Mouse (Mus musculus) frontal cortex, postnatal 36 days (tissue): ENCODE results near the gene Ogfr.

ENCODE experiments used
- DNase-seq, 2 experiments: peaks; one replicate each; pipeline ENCODE4 v3.0.0; 2022; ENCODE audit warnings: low spot score in 2 of 2

The Ogfr gene

DNA sequence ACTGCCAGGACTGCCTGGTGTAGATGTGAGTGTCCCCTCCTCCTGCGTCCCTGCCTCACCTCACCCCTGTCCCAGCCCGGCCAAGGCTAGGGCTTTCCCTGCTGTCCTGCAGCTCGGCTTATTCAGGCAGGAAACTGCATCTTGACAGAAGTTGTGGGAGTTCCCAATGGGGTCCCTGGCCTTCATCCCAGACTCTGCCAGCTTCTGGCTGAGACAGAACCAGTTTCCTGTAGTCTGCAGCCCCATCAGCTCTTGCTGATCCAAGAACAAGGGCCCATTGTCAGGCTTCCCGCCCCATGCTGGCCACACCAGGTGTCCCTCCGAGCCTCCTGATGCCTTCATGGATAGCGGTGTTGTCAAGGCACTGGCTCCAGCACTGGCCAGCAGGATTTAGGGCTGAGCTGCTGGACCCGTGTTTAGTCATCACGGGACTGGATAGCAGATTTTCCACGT, 11.6 kb downstream of the Ogfr start:
- DNase-seq = no peak

DNA sequence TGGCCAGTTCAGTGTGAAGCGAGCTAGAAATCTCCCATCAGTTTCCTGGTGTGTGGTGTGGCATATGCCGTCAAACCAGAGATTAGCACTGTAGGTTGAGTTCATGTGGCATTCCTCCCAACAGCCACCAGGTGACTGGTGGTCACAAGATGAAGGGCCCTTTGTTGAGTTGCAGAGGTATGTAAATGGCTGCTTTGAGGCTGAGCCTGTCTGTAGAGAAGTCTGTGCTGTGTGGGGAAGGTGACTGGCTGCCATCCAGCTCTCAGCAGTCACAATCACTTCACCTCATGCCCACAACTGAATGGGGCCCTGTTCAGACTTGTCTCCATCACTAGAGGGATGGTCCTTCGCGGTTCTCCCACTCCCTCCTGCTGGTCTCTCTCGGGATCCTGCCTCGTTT, 15.7 kb downstream of the Ogfr start:
- no peak for DNase-seq

DNA sequence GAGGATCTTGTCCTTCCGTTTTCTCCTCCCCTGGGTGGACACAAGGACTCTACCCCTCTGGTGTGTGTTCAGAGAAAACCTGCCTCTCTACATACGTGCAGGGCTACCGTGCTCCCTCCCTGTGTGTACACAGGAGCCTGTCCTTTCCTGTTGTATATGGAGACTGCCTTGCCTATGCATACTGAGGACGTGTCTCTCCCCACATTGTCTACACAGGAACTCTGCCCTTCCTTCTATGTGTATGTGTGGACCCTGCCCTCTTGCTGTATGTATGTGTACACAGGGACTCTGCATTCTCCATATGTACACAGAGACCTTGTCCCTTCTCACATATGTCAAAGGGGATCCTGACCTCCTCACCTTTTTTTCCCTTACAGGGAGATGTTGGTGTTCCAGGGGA, 21.2 kb downstream of the Ogfr start:
- no peak for DNase-seq

DNA sequence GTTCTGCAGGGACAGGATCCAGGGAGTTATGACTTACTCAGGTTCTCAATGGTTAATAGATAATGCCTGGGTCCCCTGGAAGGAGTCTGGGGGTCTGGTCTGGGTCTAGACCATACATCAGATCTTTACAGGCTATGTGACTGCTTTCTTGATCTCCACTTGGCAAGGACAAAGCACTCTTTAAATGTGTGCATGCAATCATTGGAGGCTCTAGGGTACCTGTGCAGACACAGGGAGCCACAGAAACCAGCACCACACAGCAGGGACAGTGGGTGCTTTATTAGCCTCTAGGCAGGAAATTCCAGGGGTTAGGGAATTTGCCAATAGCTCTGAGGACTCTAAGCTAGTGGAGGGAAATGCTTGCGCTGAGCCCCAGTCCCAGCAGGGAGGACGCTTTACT, 22.8 kb downstream of the Ogfr start:
- DNase-seq = no peak

DNA sequence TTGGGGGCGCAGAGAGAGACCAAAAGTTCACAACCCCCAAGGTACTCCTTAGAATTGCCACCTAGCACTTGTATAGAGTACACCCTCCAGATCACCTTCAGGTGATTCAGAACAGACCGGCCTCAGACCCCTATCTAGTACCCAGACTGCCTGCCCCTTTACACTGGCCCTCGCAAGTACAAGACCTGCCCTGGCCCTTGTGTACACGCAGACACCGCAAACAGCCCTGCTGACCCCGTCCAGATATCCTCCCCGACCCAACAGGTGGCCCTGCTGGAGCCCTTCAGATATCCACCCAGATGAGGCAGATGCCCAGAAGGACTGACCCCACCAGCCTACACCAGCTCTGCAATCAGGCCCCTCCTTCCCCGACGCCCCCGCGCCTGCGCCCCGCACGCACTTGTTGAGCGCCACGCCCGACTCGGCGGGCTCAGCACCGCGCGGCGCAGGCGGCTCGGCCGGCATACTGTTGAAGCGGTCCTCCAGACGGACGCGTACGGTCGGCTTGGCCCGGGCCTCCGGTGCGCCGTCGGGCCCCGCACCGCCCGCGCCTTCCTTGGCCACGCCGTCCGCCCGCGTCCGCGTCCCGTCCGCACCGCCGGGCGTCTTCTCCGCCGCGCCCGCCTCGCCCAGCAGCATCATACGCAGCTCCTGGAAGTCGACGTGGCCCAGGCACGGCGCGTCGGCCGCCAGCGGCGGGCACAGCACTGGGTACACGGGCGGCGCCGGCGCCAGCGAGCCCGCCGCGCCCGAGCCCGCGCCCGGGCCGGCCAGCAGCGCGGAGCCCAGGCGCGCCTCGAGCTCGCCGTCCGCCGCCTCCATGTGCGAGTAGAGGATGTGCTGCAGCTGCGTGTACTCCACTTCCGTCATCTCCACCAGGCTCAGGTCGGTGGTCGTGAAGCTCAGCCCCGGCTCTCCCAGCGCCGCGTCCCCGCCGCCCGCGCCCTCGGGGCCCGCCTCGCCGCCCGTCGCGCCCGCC, 52.8 kb downstream of the Ogfr start:
- no peak for DNase-seq

DNA sequence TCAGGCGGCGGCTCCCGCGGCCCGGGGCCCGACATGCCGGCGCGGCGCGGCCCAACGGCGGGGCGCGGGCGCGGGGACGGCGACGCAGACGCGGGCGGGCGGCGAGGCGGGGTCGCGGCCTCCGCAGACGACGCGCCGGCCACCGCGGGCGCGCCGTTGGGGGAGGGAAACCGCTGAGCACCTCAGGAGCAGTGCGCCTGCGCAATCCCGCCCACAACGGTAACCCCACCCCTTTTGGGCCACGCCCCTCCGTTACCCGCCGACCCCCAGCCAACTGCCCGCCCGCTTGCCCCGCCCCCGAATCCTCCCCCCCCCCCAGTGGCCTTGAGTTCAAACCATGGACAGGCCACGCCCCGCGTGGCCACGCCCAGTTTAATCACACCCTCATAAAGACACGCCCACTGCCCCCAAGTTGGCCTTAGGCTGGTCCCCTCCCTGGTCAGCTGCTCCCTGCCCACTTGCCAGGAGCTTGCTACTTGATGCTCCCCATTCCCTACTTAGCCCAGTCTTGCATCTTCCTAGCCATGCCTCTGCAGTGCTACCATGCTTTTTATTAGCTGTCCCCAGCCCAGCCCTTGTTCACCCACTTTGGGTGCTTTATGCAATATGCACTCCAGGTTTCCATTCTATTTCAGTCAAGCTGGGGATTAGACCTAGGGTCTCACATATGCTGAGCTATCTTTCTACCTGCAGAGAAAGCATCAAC, 53.7 kb downstream of the Ogfr start, which contains the start of gene Tcfl5:
TSS of gene Tcfl5 (minus strand) at position 154 of the 706 bp plus-strand sequence.
- no peak for DNase-seq

DNA sequence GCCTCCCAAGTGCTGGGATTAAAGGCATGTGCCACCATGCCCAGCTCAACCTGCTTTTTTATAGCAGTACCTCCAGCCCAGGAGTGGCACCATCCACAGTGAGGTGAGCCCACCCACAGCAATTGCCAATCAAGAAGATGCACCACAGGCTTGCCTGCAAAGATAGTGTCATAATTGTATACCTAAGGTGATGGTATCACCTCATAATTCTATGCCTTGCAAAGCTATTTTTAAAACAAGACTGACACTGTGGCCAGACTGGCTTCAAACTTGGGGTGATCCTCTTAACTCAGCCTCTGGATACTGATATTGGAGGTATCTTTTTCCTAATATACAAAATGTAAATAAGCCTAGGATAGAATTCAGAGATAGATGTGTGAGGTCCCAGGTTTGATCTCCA, 54.6 kb downstream of the Ogfr start:
- DNase-seq = no peak
